Mouse (Mus musculus): ENCODE measurements at regions not wholly inside any gene's neighbourhood (a gene's known extent, or its start where the extent isn't known, plus 50 kb on each side); places are given as distances from the start of the nearest gene placed in this dataset.

GRCm38 (mm10) chr2:134214748-134215328, 339.3 kb downstream of the Hao1 start:
- intact Hi-C loops (cut with DNase I): no loop called here

GRCm38 (mm10) chr2:134203252-134203651, 350.9 kb downstream of the Hao1 start:
- no peak for DNase-seq (ENCODE audit: low spot score in 2 of 2)
- intact Hi-C loops (cut with DNase I): no loop called here

More at GRCm38 (mm10) chr2:134214748-134215328, 339.3 kb downstream of the Hao1 start:
- no peak for DNase-seq (ENCODE audit: low spot score in 2 of 2)

GRCm38 (mm10) chr2:134195961-134196360, 358.2 kb downstream of the Hao1 start:
- peak in 1 of 2 experiments; percentile 34 for DNase-seq (ENCODE audit: low spot score in 2 of 2)
- intact Hi-C loops (cut with DNase I): no loop called here

GRCm38 (mm10) chr2:134189435-134190063, 364.6 kb downstream of the Hao1 start:
- no peak for DNase-seq (ENCODE audit: low spot score in 2 of 2)
- intact Hi-C loops (cut with DNase I): no loop called here

All from left cerebral cortex, postnatal 25 days (tissue).